Mouse (Mus musculus) CH12F3 (cell line): ENCODE measurements around the gene Slc6a19.
"Not testable (repeated sequence)": the region's sequence is repeated elsewhere in the genome, so short reads cannot be mapped to it uniquely, and the experiment has no call there.

Experiments used
- in situ Hi-C: fragments of 300-500 bp; cut with MboI; formaldehyde crosslinking; loops from 2 replicates; pipeline ENCODE4 v1.14.3; 2020; ENCODE audit warnings: low sequenced_read_pairs

Slc6a19 gene

GRCm38 (mm10) chr13:73704694-73705325, at the start of gene Slc6a19:
Gene Slc6a19, minus strand, starts transcription at chr13:73704865.
- in situ Hi-C loops = no loop called here

GRCm38 (mm10) chr13:73751284-73751683, 46.6 kb upstream of the Slc6a19 start:
- in situ Hi-C loops = no loop called here

GRCm38 (mm10) chr13:73750435-73750834, 45.8 kb upstream of the Slc6a19 start:
- in situ Hi-C loops = no loop called here

- in situ Hi-C loops = no loop called here
Observed at GRCm38 (mm10) chr13:73748663-73749440, 44.2 kb upstream of the Slc6a19 start.

GRCm38 (mm10) chr13:73743662-73744061, 39.0 kb upstream of the Slc6a19 start:
- in situ Hi-C loops = no loop called here

- in situ Hi-C loops = no loop called here
Observed at GRCm38 (mm10) chr13:73742944-73743343, 38.3 kb upstream of the Slc6a19 start.

- in situ Hi-C loops = not testable (repeated sequence)
Observed at GRCm38 (mm10) chr13:73740399-73740944, 35.8 kb upstream of the Slc6a19 start.

GRCm38 (mm10) chr13:73736943-73737342, 32.3 kb upstream of the Slc6a19 start:
- in situ Hi-C loops = no loop called here

GRCm38 (mm10) chr13:73735928-73736327, 31.3 kb upstream of the Slc6a19 start:
- in situ Hi-C loops = no loop called here

- in situ Hi-C loops = no loop called here
Observed at GRCm38 (mm10) chr13:73735270-73735669, 30.6 kb upstream of the Slc6a19 start.

GRCm38 (mm10) chr13:73734379-73734778, 29.7 kb upstream of the Slc6a19 start:
- in situ Hi-C loops = no loop called here

- in situ Hi-C loops = no loop called here
Observed at GRCm38 (mm10) chr13:73732742-73733700, 28.4 kb upstream of the Slc6a19 start, which contains the start of gene Slc12a7. Gene Slc12a7, plus strand, starts transcription at chr13:73733094.

- in situ Hi-C loops = no loop called here
Observed at GRCm38 (mm10) chr13:73732235-73732634, 27.6 kb upstream of the Slc6a19 start.

GRCm38 (mm10) chr13:73730913-73731312, 26.2 kb upstream of the Slc6a19 start:
- in situ Hi-C loops = no loop called here

GRCm38 (mm10) chr13:73728633-73729032, 24.0 kb upstream of the Slc6a19 start:
- in situ Hi-C loops = loop anchor here (5.0 kb wide), 1 partner anchor 94 kb away; no protein-coding TSS in a partner anchor

- in situ Hi-C loops = loop anchor here (5.0 kb wide), 1 partner anchor 95 kb away; no protein-coding TSS in a partner anchor
Observed at GRCm38 (mm10) chr13:73727621-73728025, 23.0 kb upstream of the Slc6a19 start.

- in situ Hi-C loops = loop anchor here (5.0 kb wide), 1 partner anchor 97 kb away; no protein-coding TSS in a partner anchor
Observed at GRCm38 (mm10) chr13:73725315-73725714, 20.6 kb upstream of the Slc6a19 start.

GRCm38 (mm10) chr13:73723081-73723668, 18.5 kb upstream of the Slc6a19 start:
- in situ Hi-C loops = loop anchor here (5.0 kb wide), 1 partner anchor 184 kb away; no protein-coding TSS in a partner anchor

GRCm38 (mm10) chr13:73720241-73720640, 15.6 kb upstream of the Slc6a19 start:
- in situ Hi-C loops = loop anchor here (5.0 kb wide), 1 partner anchor 187 kb away; no protein-coding TSS in a partner anchor

GRCm38 (mm10) chr13:73718225-73718624, 13.6 kb upstream of the Slc6a19 start:
- in situ Hi-C loops = no loop called here
